Mouse (Mus musculus): ENCODE measurements at regions not wholly inside any gene's neighbourhood (a gene's known extent, or its start where the extent isn't known, plus 50 kb on each side); places are given as distances from the start of the nearest gene placed in this dataset.
A peak's percentile ranks its signal among the peaks of the same experiment; 100 is the strongest.

GRCm38 (mm10) chr7:71469951-71470350 is 118.7 kb upstream of the Gm10295 start:
- Histone ChIP-seq H3K9me3 (ENCODE audit: low read length) (no peaks in the 10 kb centered on the region), H3K27ac (ENCODE audit: low read length) (peak overlapping the region; percentile 96), H3K4me2 (replicated peaks; ENCODE audit: low read depth, low read length) (no peak overlapping the region), H3K27me3 (ENCODE audit: insufficient read depth, low read length) (no peaks in the 10 kb centered on the region), H3K4me1 (ENCODE audit: insufficient read depth, low read length) (peaks cover 42% of the 10 kb centered on the region), H3K4me3 (ENCODE audit: low read length) (no peak overlapping the region), H3K36me3 (ENCODE audit: insufficient read depth, low read length) (no peaks in the 10 kb centered on the region), H3K9ac (replicated peaks; ENCODE audit: low read length) (no peak overlapping the region)
- 81% methylated on average over 4 of the region's 4 CpGs for WGBS
- ATAC-seq (ENCODE audit: low FRiP score, low TSS enrichment) = no peak

- Histone ChIP-seq H3K4me3 (ENCODE audit: low read length) (no peak overlapping the region), H3K27me3 (ENCODE audit: insufficient read depth, low read length) (no peaks in the 10 kb centered on the region), H3K4me2 (replicated peaks; ENCODE audit: low read depth, low read length) (no peak overlapping the region), H3K36me3 (ENCODE audit: insufficient read depth, low read length) (no peaks in the 10 kb centered on the region), H3K4me1 (ENCODE audit: insufficient read depth, low read length) (peaks cover 35% of the 10 kb centered on the region), H3K9ac (replicated peaks; ENCODE audit: low read length) (0 out of 2 replicates have a peak overlapping the region, but pooled peaks have one; percentile 4), H3K27ac (ENCODE audit: low read length) (peak overlapping the region; percentile 81), H3K9me3 (ENCODE audit: low read length) (no peaks in the 10 kb centered on the region; the same call in 1 of the 2 replicates)
- 9% methylated on average over 9 of the region's 9 CpGs for WGBS
- peak; percentile 65 for ATAC-seq (ENCODE audit: low FRiP score, low TSS enrichment)
Observed at GRCm38 (mm10) chr7:71467436-71468127, 116.3 kb upstream of the Gm10295 start.

GRCm38 (mm10) chr7:71464127-71464526 is 112.8 kb upstream of the Gm10295 start:
- Histone ChIP-seq H3K4me2 (replicated peaks; ENCODE audit: low read depth, low read length) (no peak overlapping the region), H3K9ac (replicated peaks; ENCODE audit: low read length) (no peak overlapping the region), H3K4me3 (ENCODE audit: low read length) (no peak overlapping the region), H3K36me3 (ENCODE audit: insufficient read depth, low read length) (no peaks in the 10 kb centered on the region), H3K27ac (ENCODE audit: low read length) (no peak overlapping the region), H3K4me1 (ENCODE audit: insufficient read depth, low read length) (peaks cover 8% of the 10 kb centered on the region), H3K9me3 (ENCODE audit: low read length) (peaks cover 3% of the 10 kb centered on the region), H3K27me3 (ENCODE audit: insufficient read depth, low read length) (no peaks in the 10 kb centered on the region)
- ATAC-seq (ENCODE audit: low FRiP score, low TSS enrichment) = no peak

GRCm38 (mm10) chr7:71463565-71463964 is 112.3 kb upstream of the Gm10295 start:
- Histone ChIP-seq H3K4me1 (ENCODE audit: insufficient read depth, low read length) (peaks cover 11% of the 10 kb centered on the region), H3K27ac (ENCODE audit: low read length) (no peak overlapping the region), H3K4me2 (replicated peaks; ENCODE audit: low read depth, low read length) (no peak overlapping the region), H3K9ac (replicated peaks; ENCODE audit: low read length) (no peak overlapping the region), H3K36me3 (ENCODE audit: insufficient read depth, low read length) (no peaks in the 10 kb centered on the region), H3K4me3 (ENCODE audit: low read length) (no peak overlapping the region), H3K27me3 (ENCODE audit: insufficient read depth, low read length) (no peaks in the 10 kb centered on the region), H3K9me3 (ENCODE audit: low read length) (peaks cover 3% of the 10 kb centered on the region)
- 83% methylated on average over 2 of the region's 2 CpGs for WGBS
- no peak for ATAC-seq (ENCODE audit: low FRiP score, low TSS enrichment)

GRCm38 (mm10) chr7:71459805-71460204 is 108.5 kb upstream of the Gm10295 start:
- Histone ChIP-seq H3K9me3 (ENCODE audit: low read length) (peaks cover 3% of the 10 kb centered on the region), H3K36me3 (ENCODE audit: insufficient read depth, low read length) (no peaks in the 10 kb centered on the region), H3K27ac (ENCODE audit: low read length) (peak overlapping the region; percentile 38; the same call in 1 of the 2 replicates), H3K9ac (replicated peaks; ENCODE audit: low read length) (no peak overlapping the region), H3K4me3 (ENCODE audit: low read length) (no peak overlapping the region), H3K4me1 (ENCODE audit: insufficient read depth, low read length) (peaks cover 29% of the 10 kb centered on the region), H3K27me3 (ENCODE audit: insufficient read depth, low read length) (no peaks in the 10 kb centered on the region), H3K4me2 (replicated peaks; ENCODE audit: low read depth, low read length) (no peak overlapping the region)
- no peak for ATAC-seq (ENCODE audit: low FRiP score, low TSS enrichment)

- no peak overlapping the region for H3K4me2 ChIP-seq (replicated peaks; ENCODE audit: low read depth, low read length)
- H3K27me3 ChIP-seq (ENCODE audit: insufficient read depth, low read length) = no peaks in the 10 kb centered on the region
- WGBS = 22% methylated on average over 5 of the region's 5 CpGs
- H3K27ac ChIP-seq (ENCODE audit: low read length) = peak overlapping the region; percentile 88
- peaks cover 29% of the 10 kb centered on the region for H3K4me1 ChIP-seq (ENCODE audit: insufficient read depth, low read length)
- H3K4me3 ChIP-seq (ENCODE audit: low read length) = no peak overlapping the region
- peak; percentile 83 for ATAC-seq (ENCODE audit: low FRiP score, low TSS enrichment)
- H3K36me3 ChIP-seq (ENCODE audit: insufficient read depth, low read length) = no peaks in the 10 kb centered on the region
- H3K9me3 ChIP-seq (ENCODE audit: low read length) = peaks cover 8% of the 10 kb centered on the region
- no peak overlapping the region for H3K9ac ChIP-seq (replicated peaks; ENCODE audit: low read length)
Observed at GRCm38 (mm10) chr7:71458104-71458754, 106.9 kb upstream of the Gm10295 start.

GRCm38 (mm10) chr7:71457409-71458103 is 106.3 kb upstream of the Gm10295 start:
- ATAC-seq (ENCODE audit: low FRiP score, low TSS enrichment) = peak; percentile 90
- H3K27ac ChIP-seq (ENCODE audit: low read length) = peak overlapping the region; percentile 93
- H3K36me3 ChIP-seq (ENCODE audit: insufficient read depth, low read length) = no peaks in the 10 kb centered on the region
- H3K4me3 ChIP-seq (ENCODE audit: low read length) = no peak overlapping the region
- peaks cover 8% of the 10 kb centered on the region; the same call in 1 of the 2 replicates for H3K9me3 ChIP-seq (ENCODE audit: low read length)
- WGBS = 18% methylated on average over 4 of the region's 4 CpGs
- H3K9ac ChIP-seq (replicated peaks; ENCODE audit: low read length) = no peak overlapping the region
- H3K4me1 ChIP-seq (ENCODE audit: insufficient read depth, low read length) = peaks cover 29% of the 10 kb centered on the region
- no peaks in the 10 kb centered on the region for H3K27me3 ChIP-seq (ENCODE audit: insufficient read depth, low read length)
- no peak overlapping the region for H3K4me2 ChIP-seq (replicated peaks; ENCODE audit: low read depth, low read length)

GRCm38 (mm10) chr7:71456421-71456820 is 105.1 kb upstream of the Gm10295 start:
- H3K9me3 ChIP-seq (ENCODE audit: low read length) = peaks cover 8% of the 10 kb centered on the region; the same call in 1 of the 2 replicates
- H3K4me2 ChIP-seq (replicated peaks; ENCODE audit: low read depth, low read length) = peak overlapping the region; percentile 23; the same call in 1 of the 2 replicates
- WGBS = 43% methylated on average over 13 of the region's 13 CpGs
- H3K4me3 ChIP-seq (ENCODE audit: low read length) = peak overlapping the region; percentile 16; the same call in 1 of the 2 replicates
- peak overlapping the region; percentile 93 for H3K27ac ChIP-seq (ENCODE audit: low read length)
- peak overlapping the region; percentile 46; the same call in 1 of the 2 replicates for H3K9ac ChIP-seq (replicated peaks; ENCODE audit: low read length)
- no peaks in the 10 kb centered on the region for H3K36me3 ChIP-seq (ENCODE audit: insufficient read depth, low read length)
- peaks cover 29% of the 10 kb centered on the region for H3K4me1 ChIP-seq (ENCODE audit: insufficient read depth, low read length)
- no peaks in the 10 kb centered on the region for H3K27me3 ChIP-seq (ENCODE audit: insufficient read depth, low read length)
- ATAC-seq (ENCODE audit: low FRiP score, low TSS enrichment) = 0 out of 2 replicates have a peak, but pooled peaks have one; percentile 43

- ATAC-seq (ENCODE audit: low FRiP score, low TSS enrichment) = no peak
- 84% methylated on average over 11 of the region's 11 CpGs for WGBS
Observed at GRCm38 (mm10) chr7:71440330-71441240, 89.3 kb upstream of the Gm10295 start.

More at GRCm38 (mm10) chr7:71440330-71441240, 89.3 kb upstream of the Gm10295 start:
- H3K4me3 ChIP-seq (ENCODE audit: low read length) = no peak overlapping the region
- no peak overlapping the region for H3K27ac ChIP-seq (ENCODE audit: low read length)
- no peak overlapping the region for H3K4me2 ChIP-seq (replicated peaks; ENCODE audit: low read depth, low read length)
- H3K27me3 ChIP-seq (ENCODE audit: insufficient read depth, low read length) = no peaks in the 10 kb centered on the region
- H3K4me1 ChIP-seq (ENCODE audit: insufficient read depth, low read length) = no peaks in the 10 kb centered on the region
- H3K9ac ChIP-seq (replicated peaks; ENCODE audit: low read length) = no peak overlapping the region
- no peaks in the 10 kb centered on the region for H3K36me3 ChIP-seq (ENCODE audit: insufficient read depth, low read length)
- no peaks in the 10 kb centered on the region for H3K9me3 ChIP-seq (ENCODE audit: low read length)
